Mouse (Mus musculus): ENCODE results near the gene Gcnt4.

The Gcnt4 gene

GRCm38 (mm10) chr13:96993291-96993989, 69.0 kb downstream of the Gcnt4 start:
- peak; percentile 9 for DNase-seq (ENCODE audit: low spot score)

GRCm38 (mm10) chr13:96995243-96995642, 70.8 kb downstream of the Gcnt4 start:
- DNase-seq (ENCODE audit: low spot score), result no peak

GRCm38 (mm10) chr13:96997080-96997479, 72.6 kb downstream of the Gcnt4 start:
- no peak for DNase-seq (ENCODE audit: low spot score)
